Mouse (Mus musculus) heart, adult 10 weeks (tissue): Measurements from ENCODE around the gene Foxp1. TPM values are rescaled to one million over a fixed set of nuclear protein-coding genes. Genes with fewer than 3 reads are reported as not detected.

Source experiments
- polyA plus RNA-seq: library from polyadenylated mRNA; stranded (reverse); fragments of 350-450 nt; fragmentation: Illumina TruSeq; extraction: RNeasy Lipid Tissue Mini Kit (QIAGEN cat#74804); gene quantifications from one replicate; pipeline ENCODE4 v1.2.3, GENCODE M21; 2014; ENCODE audit warnings: low read depth, low replicate concordance

Foxp1 gene
- polyA plus RNA-seq, result 13.9 TPM

GRCm38 (mm10) chr6:99522359-99523108 lies at the start of gene Foxp1:
TSS of gene Foxp1 (minus strand) at chr6:99522721.

Other genes with a start within 250 kb of the Foxp1 start
- gene Eif4e3, start 144.1 kb upstream of the Foxp1 start, polyA plus RNA-seq, result 50.8 TPM
- not detected for gene Gm20696, start 144.1 kb upstream of the Foxp1 start, polyA plus RNA-seq
- 10.1 TPM for gene Gpr27, start 170.0 kb upstream of the Foxp1 start, polyA plus RNA-seq
- not detected for gene Prok2, start 203.7 kb upstream of the Foxp1 start, polyA plus RNA-seq